Mouse (Mus musculus) hematopoietic multipotent progenitor cell, adult 10-12 weeks (in vitro differentiated cells): Measurements from ENCODE around the gene Poldip3. TPM values are rescaled to one million over a fixed set of nuclear protein-coding genes. Genes with fewer than 3 reads are reported as not detected.

Experiments used
- polyA plus RNA-seq: library from polyadenylated mRNA; stranded (reverse); fragments of >175 nt; gene quantifications from 2 replicates; pipeline ENCODE4 v1.2.3, GENCODE M21; 2012; ENCODE audit warnings: low replicate concordance

Gene Poldip3
- polyA plus RNA-seq = 125 and 195 TPM in 2 replicates

GRCm38 (mm10) chr15:83149196-83150072, at the start of gene Poldip3:
Gene Poldip3 (minus strand): TSS chr15:83149384.

GRCm38 (mm10) chr15:83172492-83173429, 23.6 kb upstream of the Poldip3 start, which contains the start of gene Cyb5r3:
Gene Cyb5r3 (minus strand): TSS chr15:83172592.

GRCm38 (mm10) chr15:83122566-83123145, 26.5 kb downstream of the Poldip3 start, which contains the start of gene Rrp7a:
Gene Rrp7a (minus strand): TSS chr15:83122801.

GRCm38 (mm10) chr15:83089429-83089605, 59.9 kb downstream of the Poldip3 start, which contains the start of gene Serhl:
Gene Serhl (plus strand): TSS chr15:83089506.

Other genes with a start within 250 kb of the Poldip3 start
- 28.1 and 42.2 TPM in 2 replicates for gene Tcf20, start 161.5 kb downstream of the Poldip3 start, polyA plus RNA-seq
- gene Nfam1, start 116.1 kb downstream of the Poldip3 start, polyA plus RNA-seq = 20.4 and 30.4 TPM in 2 replicates
- 4.6 and 9.9 TPM in 2 replicates for gene Serhl, start 59.9 kb downstream of the Poldip3 start, polyA plus RNA-seq
- 49.1 and 97.8 TPM in 2 replicates for gene Rrp7a, start 26.6 kb downstream of the Poldip3 start, polyA plus RNA-seq
- gene Cyb5r3, start 23.2 kb upstream of the Poldip3 start, polyA plus RNA-seq = 88.9 and 104 TPM in 2 replicates
- gene A4galt, start 102.4 kb upstream of the Poldip3 start, polyA plus RNA-seq = 2.2 and 8.8 TPM in 2 replicates
- gene Arfgap3, start 200.9 kb upstream of the Poldip3 start, polyA plus RNA-seq = 4.6 and 10.4 TPM in 2 replicates